Mouse (Mus musculus) kidney, postnatal 0 days (tissue): ENCODE measurements around the gene Cckbr. TPM values are rescaled to one million over a fixed set of nuclear protein-coding genes. Genes with fewer than 3 reads are reported as not detected.

ENCODE experiments used
- ATAC-seq: fragments of 200-750 bp; cut with Nextera tagmentation; replicated peaks from 2 replicates; pipeline ENCODE4 v1.8.0; 2017; ENCODE audit warnings: low read depth, moderate number of reproducible peaks, moderate TSS enrichment, moderate library complexity; ENCODE audit not compliant: low FRiP score
- DNase-seq: peaks from one replicate; pipeline ENCODE4 v3.0.0-alpha.2; 2016; ENCODE audit warnings: low spot score
- H3K27ac ChIP-seq: fragments of 300-500 bp; sonication (generic); 2 replicates; pipeline ENCODE4 v1.5.1; 2014; ENCODE audit warnings: mild to moderate bottlenecking
- H3K27me3 ChIP-seq: fragments of 300-500 bp; sonication (generic); 2 replicates; pipeline ENCODE4 v1.6.1; 2014; ENCODE audit warnings: low read length, mixed read lengths; ENCODE audit not compliant: insufficient read depth
- H3K36me3 ChIP-seq: fragments of 300-500 bp; sonication (generic); 2 replicates; pipeline ENCODE4 v1.6.1; 2014; ENCODE audit warnings: low read length, mixed read lengths; ENCODE audit not compliant: insufficient read depth
- H3K4me1 ChIP-seq: fragments of 300-500 bp; sonication (generic); replicated peaks from 2 replicates; pipeline ENCODE4 v1.6.1; 2014; ENCODE audit warnings: antibody characterized with exemption, low read length, mixed read lengths; ENCODE audit not compliant: insufficient read depth
- H3K4me2 ChIP-seq: fragments of 300-500 bp; sonication (generic); 2 replicates; pipeline ENCODE4 v1.6.1; 2014; ENCODE audit warnings: mild to moderate bottlenecking, low read length, moderate library complexity, mixed read lengths
- H3K4me3 ChIP-seq: fragments of 300-500 bp; sonication (generic); replicated peaks from 2 replicates; pipeline ENCODE4 v1.5.1; 2014; ENCODE audit warnings: low read depth, low read length
- H3K9ac ChIP-seq: fragments of 300-500 bp; sonication (generic); 2 replicates; pipeline ENCODE4 v1.6.1; 2014; ENCODE audit warnings: low read depth, low read length
- H3K9me3 ChIP-seq: fragments of 300-500 bp; sonication (generic); replicated peaks from 2 replicates; pipeline ENCODE4 v1.6.1; 2016; ENCODE audit warnings: low read length, inconsistent platforms, mixed read lengths
- CTCF ChIP-seq: IDR thresholded peaks from 2 replicates; pipeline ENCODE4 v1.5.1; 2016; ENCODE audit warnings: antibody characterized with exemption, low read depth, mild to moderate bottlenecking, moderate library complexity
- WGBS: fragments of 180-500 bp; shearing (Covaris S2); extraction: QIAGEN DNeasy Blood & Tissue Kit; methylation state at CpG from one replicate; pipeline ENCODE4 v1.1.7; 2014; 5-methylcytosine and 5-hydroxymethylcytosine counted together
- polyA plus RNA-seq: library from polyadenylated mRNA; unstranded; fragments of >200 nt; fragmentation: Nextera tagmentation; extraction: Ambion mirVana; gene quantifications from 2 replicates; pipeline ENCODE4 v1.2.1, GENCODE M21; 2015

Gene Cckbr
- polyA plus RNA-seq, 1 experiment from 2014 or later: 0.59 TPM

GRCm38 (mm10) chr7:105519771-105520170 is 94.2 kb downstream of the Cckbr start:
- H3K9me3 ChIP-seq: no peaks in the 10 kb centered on the region
- WGBS: 73% methylated on average over 2 of the region's 2 CpGs
- no peak overlapping the region for H3K27ac ChIP-seq
- DNase-seq: no peak
- ATAC-seq: no peak
- H3K4me1 ChIP-seq: no peaks in the 10 kb centered on the region
- H3K9ac ChIP-seq: no peak overlapping the region
- no peaks in the 10 kb centered on the region for H3K36me3 ChIP-seq
- H3K4me2 ChIP-seq: no peak overlapping the region
- H3K4me3 ChIP-seq: no peak overlapping the region
- no peak for TF ChIP-seq CTCF
- H3K27me3 ChIP-seq: no peaks in the 10 kb centered on the region

DNA sequence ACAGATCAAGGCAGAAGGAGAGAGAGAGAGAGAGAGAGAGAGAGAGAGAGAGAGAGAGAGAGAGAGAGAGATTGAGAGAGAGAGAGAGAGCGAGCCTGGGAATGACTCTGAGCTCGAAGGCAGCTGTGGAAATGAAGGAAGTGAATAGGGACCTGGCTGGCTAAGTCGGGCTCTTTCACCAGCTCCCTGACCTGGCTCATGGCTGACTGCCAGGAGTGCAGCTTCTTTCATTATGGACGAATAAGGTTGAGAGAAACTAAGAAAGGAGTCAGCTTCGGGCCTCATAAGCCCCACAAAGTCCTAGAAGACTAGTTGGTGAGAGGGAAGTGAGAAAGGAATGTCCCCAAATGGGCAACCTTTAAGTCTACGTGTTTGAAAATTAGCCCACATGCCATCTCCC is 94.7 kb downstream of the Cckbr start:
- Histone ChIP-seq H3K27ac (no peak overlapping the region), H3K9ac (no peak overlapping the region), H3K4me1 (no peaks in the 10 kb centered on the region), H3K27me3 (no peaks in the 10 kb centered on the region), H3K4me3 (no peak overlapping the region), H3K9me3 (no peaks in the 10 kb centered on the region), H3K4me2 (no peak overlapping the region), H3K36me3 (no peaks in the 10 kb centered on the region)
- no peak for ATAC-seq
- no peak for DNase-seq
- no peak for TF ChIP-seq CTCF
- WGBS: 17% methylated on average over 6 of the region's 6 CpGs

Other genes with a start within 250 kb of the Cckbr start
- gene Olfr685, start 239.7 kb upstream of the Cckbr start, polyA plus RNA-seq: not detected in 2 replicates
- gene Olfr686, start 218.2 kb upstream of the Cckbr start, polyA plus RNA-seq: not detected in 2 replicates
- not detected in 2 replicates for gene Olfr688, start 137.6 kb upstream of the Cckbr start, polyA plus RNA-seq
- not detected in 2 replicates for gene Olfr689, start 114.6 kb upstream of the Cckbr start, polyA plus RNA-seq
- not detected in 2 replicates for gene Olfr690, start 91.6 kb upstream of the Cckbr start, polyA plus RNA-seq
- not detected in 2 replicates for gene Olfr691, start 83.5 kb upstream of the Cckbr start, polyA plus RNA-seq
- gene Olfr692, start 57.5 kb upstream of the Cckbr start, polyA plus RNA-seq: not detected in 2 replicates
- not detected in 2 replicates for gene Gm5901, start 50.7 kb upstream of the Cckbr start, polyA plus RNA-seq
- gene Fam160a2, start 25.7 kb upstream of the Cckbr start, polyA plus RNA-seq: 28.0 and 33.2 TPM in 2 replicates
- gene Cnga4, start 21.2 kb upstream of the Cckbr start, polyA plus RNA-seq: 0.05 TPM in 1 of 2 replicates, not detected in the other
- 68.0 and 75.8 TPM in 2 replicates for gene Cavin3, start 56.6 kb downstream of the Cckbr start, polyA plus RNA-seq
- gene Smpd1, start 128.6 kb downstream of the Cckbr start, polyA plus RNA-seq: 60.5 and 60.7 TPM in 2 replicates
- 31.4 and 34.1 TPM in 2 replicates for gene Apbb1, start 155.9 kb downstream of the Cckbr start, polyA plus RNA-seq
- 0.47 and 0.64 TPM in 2 replicates for gene Hpx, start 174.4 kb downstream of the Cckbr start, polyA plus RNA-seq
- 24.8 and 26.7 TPM in 2 replicates for gene Trim3, start 207.8 kb downstream of the Cckbr start, polyA plus RNA-seq
- gene Timm10b, start 214.3 kb downstream of the Cckbr start, polyA plus RNA-seq: 219 and 230 TPM in 2 replicates
- gene Arfip2, start 214.7 kb downstream of the Cckbr start, polyA plus RNA-seq: 72.0 and 76.6 TPM in 2 replicates
- gene Gm45799, start 214.8 kb downstream of the Cckbr start, polyA plus RNA-seq: 33.7 and 35.8 TPM in 2 replicates
- gene Dnhd1, start 225.1 kb downstream of the Cckbr start, polyA plus RNA-seq: 0.09 and 0.91 TPM in 2 replicates